Mouse (Mus musculus) forebrain, embryonic 14.5 days (tissue): ENCODE data around the gene Tunar. TPM values are rescaled to one million over a fixed set of nuclear protein-coding genes. Genes with fewer than 3 reads are reported as not detected.

Experiments used
- ATAC-seq: fragments of 200-750 bp; cut with Nextera tagmentation; 2 replicates; pipeline ENCODE4 v1.8.0; 2017; ENCODE audit warnings: mild to moderate bottlenecking, moderate library complexity
- DNase-seq: peaks from one replicate; pipeline ENCODE4 v3.0.0-alpha.2; 2015; ENCODE audit warnings: low spot score
- H3K27ac ChIP-seq: fragments of 300-500 bp; sonication (generic); 2 replicates; pipeline ENCODE4 v1.5.1; 2014; ENCODE audit warnings: low read depth, mild to moderate bottlenecking, control low read depth, low read length, moderate library complexity
- H3K27me3 ChIP-seq: fragments of 300-500 bp; sonication (generic); replicated peaks from 2 replicates; pipeline ENCODE4 v1.6.1; 2014; ENCODE audit warnings: low read length, control low read depth, mixed read lengths; ENCODE audit not compliant: control insufficient read depth, insufficient read depth
- H3K36me3 ChIP-seq: fragments of 300-500 bp; sonication (generic); 2 replicates; pipeline ENCODE4 v1.6.1; 2014; ENCODE audit warnings: low read length, control low read depth; ENCODE audit not compliant: control insufficient read depth, insufficient read depth
- H3K4me1 ChIP-seq: fragments of 300-500 bp; sonication (generic); 2 replicates; pipeline ENCODE4 v1.6.1; 2014; ENCODE audit warnings: antibody characterized with exemption, low read length, control low read depth; ENCODE audit not compliant: control insufficient read depth, insufficient read depth
- H3K4me2 ChIP-seq: fragments of 300-500 bp; sonication (generic); 2 replicates; pipeline ENCODE4 v1.6.1; 2014; ENCODE audit warnings: mild to moderate bottlenecking, control low read depth, low read length
- H3K4me3 ChIP-seq: fragments of 300-500 bp; sonication (generic); 2 replicates; pipeline ENCODE4 v1.5.1; 2014; ENCODE audit warnings: low read depth, low read length, control low read depth
- H3K9ac ChIP-seq: fragments of 300-500 bp; sonication (generic); 2 replicates; pipeline ENCODE4 v1.6.1; 2014; ENCODE audit warnings: mild to moderate bottlenecking, low read length, control low read depth, moderate library complexity
- H3K9me3 ChIP-seq: fragments of 300-500 bp; sonication (generic); replicated peaks from 2 replicates; pipeline ENCODE4 v1.6.1; 2016; ENCODE audit warnings: low read length, control low read depth, mixed read lengths; ENCODE audit not compliant: control insufficient read depth
- WGBS: fragments of 180-500 bp; shearing (Covaris S2); extraction: QIAGEN DNeasy Blood & Tissue Kit; methylation state at CpG from one replicate; pipeline ENCODE4 v1.1.7; 2014; 5-methylcytosine and 5-hydroxymethylcytosine counted together
- polyA plus RNA-seq: library from polyadenylated mRNA; unstranded; fragments of >200 nt; fragmentation: Nextera tagmentation; extraction: Ambion mirVana; gene quantifications from 2 replicates; pipeline ENCODE4 v1.2.1, GENCODE M21; 2014

Gene Tunar
- polyA plus RNA-seq, 1 experiment from 2014 or later = 4.4 TPM

- 3% methylated on average over 31 of the region's 31 CpGs for WGBS
- no peaks in the 10 kb centered on the region; the same call in 1 of the 2 replicates for H3K4me1 ChIP-seq
- peak overlapping the region; percentile 96 for H3K4me2 ChIP-seq
- ATAC-seq = no peak
- no peak for DNase-seq
- no peaks in the 10 kb centered on the region for H3K9me3 ChIP-seq
- peak overlapping the region; percentile 60 for H3K4me3 ChIP-seq
- 0 out of 2 replicates have a peak overlapping the region, but pooled peaks have one; percentile 55 for H3K27ac ChIP-seq
- peak overlapping the region; percentile 60 for H3K9ac ChIP-seq
- peaks cover 3% of the 10 kb centered on the region for H3K27me3 ChIP-seq
- H3K36me3 ChIP-seq = no peaks in the 10 kb centered on the region
Measured at GRCm38 (mm10) chr12:105337290-105338005, 3.8 kb downstream of the Tunar start.

GRCm38 (mm10) chr12:105338256-105338977, 4.7 kb downstream of the Tunar start:
- Histone ChIP-seq H3K27ac (no peak overlapping the region), H3K4me2 (peak overlapping the region; percentile 96; the same call in 1 of the 2 replicates), H3K4me3 (peak overlapping the region; percentile 60; the same call in 1 of the 2 replicates), H3K36me3 (no peaks in the 10 kb centered on the region), H3K4me1 (no peaks in the 10 kb centered on the region; the same call in 1 of the 2 replicates), H3K27me3 (peaks cover 3% of the 10 kb centered on the region), H3K9me3 (no peaks in the 10 kb centered on the region), H3K9ac (no peak overlapping the region)
- ATAC-seq (no peak), DNase-seq (no peak)
- 81% methylated on average over 11 of the region's 11 CpGs for WGBS

- H3K4me2 ChIP-seq = no peak overlapping the region
- no peak for ATAC-seq
- WGBS = 26% methylated on average over 9 of the region's 9 CpGs
Measured at GRCm38 (mm10) chr12:105341523-105341922, 7.9 kb downstream of the Tunar start.

DNA sequence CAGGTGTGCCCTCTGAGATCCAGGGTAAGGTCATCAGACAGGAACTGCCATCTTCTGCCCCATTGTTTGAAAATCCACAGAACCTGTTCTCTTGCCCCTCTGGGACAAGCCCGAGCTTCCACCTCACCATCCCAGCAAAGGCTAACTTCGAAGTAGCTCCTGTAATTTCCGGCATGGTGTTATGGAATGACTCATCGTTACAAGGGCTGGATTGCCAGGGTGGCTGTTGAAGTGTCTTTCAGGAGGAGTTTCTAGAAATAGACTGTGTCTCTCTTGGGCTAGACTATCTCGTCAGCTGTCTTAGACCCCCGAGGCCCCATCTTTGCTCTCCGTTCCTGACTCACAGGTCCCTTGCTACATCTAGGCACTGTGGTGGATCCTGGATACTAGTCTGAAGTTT, 10.8 kb downstream of the Tunar start:
- Histone ChIP-seq H3K27ac (no peak overlapping the region), H3K4me3 (no peak overlapping the region), H3K4me2 (no peak overlapping the region), H3K9me3 (no peaks in the 10 kb centered on the region), H3K27me3 (no peaks in the 10 kb centered on the region), H3K9ac (no peak overlapping the region), H3K36me3 (no peaks in the 10 kb centered on the region), H3K4me1 (no peaks in the 10 kb centered on the region)
- WGBS = 90% methylated on average over 7 of the region's 7 CpGs
- DNase-seq = no peak
- no peak for ATAC-seq

More at GRCm38 (mm10) chr12:105341523-105341922, 7.9 kb downstream of the Tunar start:
- Histone ChIP-seq H3K27ac (no peak overlapping the region), H3K9ac (no peak overlapping the region), H3K27me3 (peaks cover 3% of the 10 kb centered on the region; the same call in 1 of the 2 replicates), H3K9me3 (no peaks in the 10 kb centered on the region), H3K36me3 (no peaks in the 10 kb centered on the region), H3K4me1 (no peaks in the 10 kb centered on the region), H3K4me3 (no peak overlapping the region)
- DNase-seq = no peak

DNA sequence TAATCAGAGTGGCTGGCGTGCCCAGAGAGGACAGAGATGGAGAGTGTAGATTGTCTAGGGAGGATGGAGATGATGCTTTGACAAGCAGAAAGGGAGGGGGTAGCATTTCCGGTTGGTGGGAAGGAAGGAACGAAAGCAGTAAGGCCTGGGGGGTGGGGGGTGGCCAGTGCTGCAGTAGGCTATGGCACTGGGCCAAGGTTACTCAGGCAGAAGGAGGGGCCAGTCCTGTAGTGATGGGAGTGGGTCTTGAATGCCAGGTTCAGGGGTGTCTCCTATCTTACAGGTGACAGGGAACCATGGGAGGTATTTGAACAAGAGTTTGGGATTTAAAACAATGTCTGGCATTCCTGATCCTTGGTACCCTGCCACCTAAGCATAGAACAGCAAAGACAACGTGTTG, 13.2 kb downstream of the Tunar start:
- no peak overlapping the region for H3K4me2 ChIP-seq
- no peaks in the 10 kb centered on the region for H3K27me3 ChIP-seq
- no peaks in the 10 kb centered on the region for H3K36me3 ChIP-seq
- H3K4me3 ChIP-seq = no peak overlapping the region
- no peaks in the 10 kb centered on the region for H3K4me1 ChIP-seq
- ATAC-seq (no peak), DNase-seq (no peak)
- no peak overlapping the region for H3K27ac ChIP-seq
- WGBS = 61% methylated on average over 4 of the region's 4 CpGs
- no peak overlapping the region for H3K9ac ChIP-seq
- H3K9me3 ChIP-seq = no peaks in the 10 kb centered on the region

GRCm38 (mm10) chr12:105347261-105347660, 13.6 kb downstream of the Tunar start:
- H3K4me3 ChIP-seq = no peak overlapping the region
- no peaks in the 10 kb centered on the region for H3K27me3 ChIP-seq
- no peak overlapping the region for H3K9ac ChIP-seq
- ATAC-seq (no peak), DNase-seq (no peak)
- no peaks in the 10 kb centered on the region for H3K4me1 ChIP-seq
- WGBS = 90% methylated on average over 13 of the region's 13 CpGs
- H3K27ac ChIP-seq = no peak overlapping the region
- no peak overlapping the region for H3K4me2 ChIP-seq
- no peaks in the 10 kb centered on the region for H3K9me3 ChIP-seq
- no peaks in the 10 kb centered on the region for H3K36me3 ChIP-seq

DNA sequence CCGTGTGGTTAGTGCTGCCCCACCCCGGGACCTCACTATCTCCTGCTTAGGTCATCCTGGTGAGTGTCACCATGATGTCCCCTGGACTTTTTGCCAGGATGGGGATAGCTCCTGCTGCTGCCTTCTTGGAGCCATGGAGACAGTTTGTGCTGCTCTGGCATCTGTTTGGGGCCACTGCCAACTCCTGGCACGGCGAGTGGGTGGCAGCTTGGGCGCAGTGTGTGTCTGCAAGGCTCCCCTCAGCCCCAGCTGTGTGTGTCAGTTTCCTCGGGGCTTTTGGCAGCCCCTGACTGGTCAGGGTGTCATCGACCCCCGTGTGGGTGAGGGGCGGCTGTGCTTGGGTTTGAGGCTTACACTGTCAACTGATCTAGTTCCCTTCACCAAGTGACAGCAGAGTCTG, 20.6 kb downstream of the Tunar start:
- Histone ChIP-seq H3K9ac (no peak overlapping the region), H3K9me3 (no peaks in the 10 kb centered on the region), H3K4me1 (no peaks in the 10 kb centered on the region), H3K4me3 (no peak overlapping the region), H3K4me2 (no peak overlapping the region), H3K27me3 (no peaks in the 10 kb centered on the region), H3K36me3 (no peaks in the 10 kb centered on the region), H3K27ac (no peak overlapping the region)
- WGBS = 78% methylated on average over 9 of the region's 9 CpGs
- ATAC-seq (peak; percentile 68), DNase-seq (peak; percentile 63)

- H3K27me3 ChIP-seq = no peaks in the 10 kb centered on the region
- DNase-seq (no peak), ATAC-seq (no peak)
- WGBS = 87% methylated on average over 8 of the region's 8 CpGs
- no peaks in the 10 kb centered on the region for H3K36me3 ChIP-seq
- H3K27ac ChIP-seq = no peak overlapping the region
- no peak overlapping the region for H3K4me3 ChIP-seq
- no peak overlapping the region for H3K4me2 ChIP-seq
- H3K9me3 ChIP-seq = no peaks in the 10 kb centered on the region
- H3K9ac ChIP-seq = no peak overlapping the region
- no peaks in the 10 kb centered on the region for H3K4me1 ChIP-seq
Measured at GRCm38 (mm10) chr12:105354772-105355171, 21.1 kb downstream of the Tunar start.

DNA sequence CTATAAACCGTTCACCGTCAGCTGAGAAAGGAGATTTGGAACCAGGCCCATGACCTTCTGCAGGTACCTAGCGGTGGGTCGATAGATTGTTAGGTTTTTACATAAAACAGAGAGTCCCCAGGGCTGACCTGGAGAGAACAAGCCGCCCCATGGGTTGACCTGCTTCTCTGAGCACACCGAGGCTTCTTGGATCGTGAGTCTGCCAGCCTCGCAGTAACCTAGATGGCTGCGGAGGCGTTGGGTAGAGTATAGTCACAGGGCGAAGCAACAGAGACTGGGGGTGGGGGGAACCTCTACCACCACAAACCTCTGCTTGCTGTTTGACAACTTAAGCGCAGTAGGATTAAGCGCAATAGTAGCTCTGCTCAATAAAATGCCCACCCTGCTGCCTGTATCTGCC, 23.1 kb downstream of the Tunar start:
- Histone ChIP-seq H3K9ac (no peak overlapping the region), H3K9me3 (no peaks in the 10 kb centered on the region), H3K4me2 (no peak overlapping the region), H3K27ac (no peak overlapping the region), H3K36me3 (no peaks in the 10 kb centered on the region), H3K4me3 (no peak overlapping the region), H3K27me3 (no peaks in the 10 kb centered on the region), H3K4me1 (no peaks in the 10 kb centered on the region)
- ATAC-seq = no peak
- no peak for DNase-seq
- WGBS = 86% methylated on average over 13 of the region's 13 CpGs
